Mouse (Mus musculus) neutrophil, adult 5-6 weeks (primary cell): ENCODE measurements around the gene Pyurf. TPM values are rescaled to one million over a fixed set of nuclear protein-coding genes. Genes with fewer than 3 reads are reported as not detected.

Source experiments
- ATAC-seq: fragments of 151-379, 151-347 bp; 2 replicates; pipeline ENCODE4 v1.8.0; 2017; ENCODE audit warnings: mild to moderate bottlenecking, moderate TSS enrichment; ENCODE audit not compliant: insufficient number of reproducible peaks, poor library complexity, low FRiP score, severe bottlenecking; ENCODE audit errors: extremely low read depth
- total RNA-seq: library from RNA; stranded (forward); fragments of 200-1000 nt; gene quantifications from 2 replicates; pipeline ENCODE4 v1.2.3, GENCODE M21; 2017

Pyurf gene
- 9.8 and 10.2 TPM in 2 replicates for total RNA-seq

DNA sequence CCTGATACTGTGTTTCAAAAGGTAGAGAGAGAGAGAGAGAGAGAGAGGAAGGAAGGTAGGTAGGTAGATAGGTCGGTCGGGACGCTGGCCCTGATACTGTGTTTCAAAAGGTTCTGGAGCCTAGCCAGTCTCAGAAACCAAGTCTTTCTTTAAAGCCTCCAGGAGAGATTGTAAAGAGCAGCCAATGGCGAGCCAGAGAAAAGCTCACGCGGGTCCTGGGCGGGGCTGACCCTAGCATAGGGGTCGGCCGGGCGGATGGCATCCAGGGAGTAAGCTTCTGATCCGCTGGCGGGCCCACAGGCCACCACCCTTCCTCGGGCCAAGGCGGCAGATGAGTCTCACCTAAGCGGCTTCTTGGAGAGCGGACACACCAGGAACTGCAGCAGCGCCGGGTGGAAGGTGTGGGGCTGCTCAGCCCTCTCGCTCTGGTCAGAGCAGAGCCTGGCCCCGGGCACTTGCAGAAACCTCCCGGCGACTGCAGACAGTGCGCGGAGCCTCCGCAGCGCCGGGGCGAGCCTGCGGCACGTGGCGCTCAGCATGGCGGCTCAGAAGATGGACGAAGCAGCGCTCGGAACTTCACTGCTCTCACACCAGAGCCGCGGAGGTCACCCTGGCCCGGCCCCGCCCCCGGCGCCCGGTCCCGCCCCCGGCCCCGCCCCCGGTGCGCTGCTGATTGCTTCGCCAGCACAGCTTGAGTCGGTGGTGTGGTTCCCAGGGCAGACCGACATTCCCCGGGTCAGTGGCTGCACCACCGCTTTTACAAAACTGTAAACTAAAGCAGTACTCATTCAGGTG, at the start of gene Pyurf:
Gene Pyurf (minus strand): TSS at position 612 of the 795 bp plus-strand sequence.
- ATAC-seq: peak; percentile 91

DNA sequence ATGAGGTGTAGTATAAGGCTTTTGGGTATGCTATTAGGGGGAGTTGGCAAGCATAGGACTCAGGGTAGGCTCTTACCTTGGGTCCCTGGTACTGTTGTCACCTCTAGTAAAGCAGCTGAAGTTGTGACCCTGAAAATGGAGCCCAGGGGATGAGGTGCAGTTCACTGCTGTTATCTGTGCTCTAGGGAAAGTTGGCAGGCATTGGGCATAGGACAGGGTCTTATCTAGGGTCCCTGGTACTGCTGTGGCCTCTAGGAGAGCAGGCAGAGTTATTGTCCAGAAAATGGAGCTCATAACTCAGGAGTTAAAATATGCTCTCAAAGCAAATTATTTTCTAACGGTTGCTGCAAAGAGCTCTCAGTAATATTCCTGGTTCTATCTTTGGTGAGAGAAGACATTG, 29.5 kb upstream of the Pyurf start:
- ATAC-seq: no peak

DNA sequence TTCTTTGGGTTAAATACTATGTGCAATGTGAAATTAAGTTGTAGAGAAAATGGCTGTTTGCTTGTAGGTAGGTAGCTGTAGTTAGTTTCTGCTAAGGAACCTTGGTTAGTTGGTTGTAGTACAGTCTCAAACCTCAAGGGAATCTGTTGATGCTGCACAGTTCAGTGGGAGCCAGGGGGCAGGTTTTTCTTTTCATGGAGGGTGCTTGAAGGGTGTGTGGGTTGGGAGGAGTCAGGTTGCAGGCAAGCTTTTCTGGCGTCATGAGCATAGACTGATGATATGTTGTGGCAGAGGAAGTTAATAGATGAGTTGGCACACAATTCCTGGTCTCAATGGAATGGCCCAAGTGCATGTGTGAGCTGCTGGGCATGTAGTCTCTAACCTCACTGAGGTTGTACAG, 19.8 kb upstream of the Pyurf start:
- ATAC-seq: peak; percentile 55; the same call in 1 of the 2 replicates

DNA sequence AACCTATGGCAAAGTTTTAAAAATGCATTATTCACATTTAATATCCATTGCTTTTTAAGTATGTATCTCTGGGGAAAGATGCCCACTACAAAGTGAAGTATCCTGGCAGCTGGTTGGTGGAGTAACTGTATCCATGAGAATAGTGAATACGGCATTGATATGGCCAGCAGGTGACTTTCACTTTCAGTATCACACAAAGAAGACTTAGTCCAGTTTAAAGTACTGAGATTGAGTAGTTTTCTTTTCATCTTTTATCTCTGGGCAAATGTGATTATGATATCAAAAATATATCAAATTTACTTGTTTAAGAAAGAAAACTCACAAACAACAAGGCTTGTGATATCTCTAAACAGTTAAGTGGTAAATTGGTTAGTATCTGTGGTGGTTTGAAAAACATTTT, 14.8 kb upstream of the Pyurf start:
- no peak for ATAC-seq

DNA sequence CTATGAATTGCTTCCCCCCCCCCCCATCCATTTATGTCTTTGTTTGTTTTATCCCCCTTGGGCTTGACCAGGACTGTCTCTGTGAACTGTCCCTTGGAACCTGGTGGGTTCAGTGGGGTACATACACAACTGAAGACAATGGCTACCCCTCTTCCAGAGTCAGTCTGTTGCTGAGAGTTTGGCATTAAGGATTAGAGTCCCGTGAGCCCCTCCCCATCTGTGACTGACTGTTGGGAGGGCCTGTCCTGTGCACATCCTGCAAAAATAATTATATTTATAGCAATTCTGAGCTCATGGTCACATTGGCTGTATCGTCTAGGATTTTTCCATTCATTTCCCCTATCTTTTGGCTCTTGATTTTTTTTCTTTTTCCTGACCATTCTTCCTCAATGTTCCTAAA, 11.8 kb upstream of the Pyurf start:
- ATAC-seq: no peak

DNA sequence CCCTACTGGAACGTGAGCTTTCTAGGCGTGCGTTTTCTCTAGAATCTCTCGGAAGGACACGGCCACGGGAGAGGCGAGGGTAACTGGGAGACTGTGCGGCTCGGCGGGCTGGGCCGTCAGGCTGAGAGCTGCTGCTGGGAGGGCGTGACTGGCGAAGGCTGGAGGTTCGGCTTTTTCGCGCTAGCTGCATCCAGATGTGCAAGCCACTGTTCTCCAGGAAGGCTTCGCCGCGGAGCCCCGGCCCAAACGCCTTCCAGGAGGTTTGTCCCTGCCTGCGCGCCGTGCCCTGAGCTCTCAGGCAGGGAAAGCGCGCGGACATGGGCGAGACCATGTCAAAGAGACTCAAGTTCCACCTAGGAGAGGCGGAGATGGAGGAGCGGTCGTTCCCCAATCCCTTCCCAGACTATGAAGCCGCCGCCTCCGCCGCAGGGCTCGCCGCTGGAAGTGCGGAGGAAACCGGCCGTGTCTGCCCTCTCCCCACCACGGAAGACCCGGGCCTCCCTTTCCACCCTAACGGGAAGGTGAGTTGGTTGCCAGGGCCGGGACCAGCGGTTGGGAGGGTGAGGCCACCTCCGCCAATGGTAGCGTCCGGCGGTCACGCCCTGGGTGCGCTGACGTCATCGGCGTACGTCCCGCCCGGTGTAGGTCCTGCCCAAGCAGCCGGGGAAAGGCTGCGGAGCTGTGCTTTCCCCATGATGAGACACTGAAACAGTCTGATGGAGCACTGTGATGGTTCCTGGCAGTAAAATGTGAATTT, 11.0 kb upstream of the Pyurf start:
- peak; percentile 95 for ATAC-seq

DNA sequence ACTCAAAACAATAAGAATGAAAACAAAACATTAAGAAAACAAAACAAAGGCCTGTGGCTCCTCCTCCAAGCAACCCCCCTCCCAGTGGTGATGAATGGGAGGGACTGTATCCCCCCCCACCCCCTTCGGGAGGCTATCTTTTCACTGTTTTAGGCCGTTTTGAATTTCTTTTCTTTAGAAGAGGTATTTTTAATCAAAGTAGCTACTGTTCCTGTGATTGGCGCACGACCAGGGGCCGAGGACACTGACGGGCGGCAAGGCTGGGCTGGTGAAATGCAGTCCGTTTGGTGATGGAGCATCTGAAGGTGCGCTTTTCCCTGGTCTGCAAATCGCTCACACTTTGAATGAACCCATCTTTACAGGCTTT, 10.5 kb upstream of the Pyurf start, which contains the start of gene Lancl2:
Gene Lancl2 (plus strand): TSS at position 165 of the 367 bp plus-strand sequence.
- 0 out of 2 replicates have a peak, but pooled peaks have one; percentile 9 for ATAC-seq

DNA sequence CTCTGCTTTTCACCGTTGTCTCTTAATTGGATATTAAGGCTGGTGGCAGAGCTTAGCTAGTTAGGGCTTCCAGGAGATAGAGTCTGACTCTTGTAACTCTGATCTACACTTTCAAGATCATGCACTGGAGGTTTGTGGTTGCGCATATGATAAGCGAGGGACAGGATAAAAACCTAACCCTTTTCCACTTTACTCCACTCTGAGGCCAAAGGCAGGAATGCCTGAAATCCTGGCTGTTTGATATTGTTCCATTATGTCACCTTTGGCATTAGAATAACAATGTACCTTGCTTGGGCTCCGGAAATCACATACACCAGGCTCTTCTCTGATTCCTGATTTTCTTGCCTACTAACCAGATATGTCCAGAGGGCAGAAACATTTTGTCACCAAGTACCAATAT, 9.8 kb upstream of the Pyurf start:
- no peak for ATAC-seq

DNA sequence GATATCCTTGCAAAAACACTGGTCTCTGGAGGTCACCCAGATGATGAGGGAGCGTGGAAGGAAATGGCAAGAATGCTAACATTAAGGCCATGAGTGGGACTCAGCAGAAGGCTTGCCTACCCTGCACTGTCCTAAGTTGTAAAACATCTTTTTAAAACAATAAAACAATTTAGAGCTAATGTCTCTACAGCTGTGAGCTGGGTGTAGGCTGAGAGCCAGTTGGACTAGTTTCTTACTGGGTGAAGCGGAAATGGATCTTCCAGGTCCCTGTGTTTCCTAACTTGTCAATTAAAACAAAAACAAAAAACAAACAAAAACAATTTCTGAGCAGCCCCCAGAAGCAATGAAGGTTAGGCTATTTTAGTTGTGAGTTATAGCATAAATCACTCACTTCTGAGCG, 1.2 kb upstream of the Pyurf start:
- no peak for ATAC-seq

DNA sequence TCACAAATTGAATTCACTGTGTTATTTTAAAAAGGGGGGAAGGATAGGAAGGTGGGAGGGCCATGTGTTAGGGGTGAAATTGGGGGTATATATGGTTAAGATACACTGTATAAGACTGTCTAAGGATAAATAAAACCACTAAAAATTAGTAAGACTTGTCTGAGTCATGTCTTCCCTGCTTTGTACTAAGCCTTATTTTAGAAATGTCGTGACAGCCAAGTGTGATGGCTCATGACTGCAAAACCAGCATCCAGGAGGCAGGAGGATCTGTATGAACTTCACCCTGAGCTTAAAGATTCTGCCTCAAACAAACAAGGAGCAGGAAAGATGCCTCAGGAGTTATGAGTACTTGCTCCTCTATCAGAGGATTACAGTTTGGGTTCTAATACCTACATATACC, 7.7 kb downstream of the Pyurf start:
- no peak for ATAC-seq

DNA sequence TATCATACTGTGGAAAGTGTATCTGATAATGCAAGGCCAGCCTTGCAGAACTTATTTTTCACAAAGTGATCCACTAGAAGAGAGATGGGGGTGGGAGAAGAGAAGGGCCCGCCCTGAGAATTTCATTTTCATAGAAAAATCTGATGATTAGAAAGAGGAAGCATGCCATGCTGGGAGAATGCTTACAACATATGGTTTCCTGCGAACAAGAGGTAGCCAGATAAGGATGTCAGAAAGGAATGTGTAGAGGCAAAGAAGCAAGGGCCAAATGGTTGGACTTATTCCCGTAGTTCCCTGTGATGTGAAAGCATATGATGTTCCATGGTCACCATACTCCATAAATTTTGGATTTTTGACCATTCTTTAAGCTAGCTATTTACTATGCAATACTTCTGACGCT, 30.6 kb downstream of the Pyurf start:
- no peak for ATAC-seq

DNA sequence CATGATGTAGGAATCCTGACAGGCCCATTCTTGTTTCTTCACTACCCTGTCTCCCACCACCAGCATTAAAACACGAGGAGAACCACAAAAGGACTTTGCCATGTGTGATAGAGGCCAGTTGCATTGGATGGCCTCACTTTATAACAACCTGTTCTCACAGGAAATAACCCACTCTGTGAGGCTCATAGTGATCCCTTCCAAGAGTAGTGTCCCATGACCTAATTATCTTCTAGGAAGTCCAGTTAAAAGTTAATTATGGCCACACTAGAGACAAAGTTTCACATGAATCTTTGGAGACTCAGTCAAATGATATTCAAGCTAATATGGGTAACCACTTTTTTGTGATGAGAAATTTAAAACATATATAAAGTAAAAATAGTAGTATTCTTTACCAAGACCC, 44.6 kb downstream of the Pyurf start:
- ATAC-seq: no peak

DNA sequence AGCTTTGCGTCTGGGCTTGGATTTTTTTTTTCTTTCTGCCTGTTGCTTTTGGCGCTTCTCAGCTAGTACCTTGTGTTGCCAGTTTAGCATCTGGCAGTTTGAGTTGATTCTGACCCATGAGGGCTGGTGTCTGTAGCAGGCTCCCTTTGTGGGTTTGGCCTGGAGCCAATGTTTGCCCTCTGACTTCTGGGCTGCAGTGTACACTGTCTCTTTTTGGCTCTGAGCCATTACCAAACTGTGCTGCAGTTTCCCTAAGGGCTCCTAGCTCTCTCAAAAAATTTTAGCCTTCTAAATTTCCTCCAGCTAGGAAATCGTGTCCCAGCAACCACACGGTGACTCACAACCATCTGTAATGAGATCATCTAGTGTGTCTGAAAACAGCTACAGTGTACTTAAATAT, 50.1 kb downstream of the Pyurf start:
- no peak for ATAC-seq

DNA sequence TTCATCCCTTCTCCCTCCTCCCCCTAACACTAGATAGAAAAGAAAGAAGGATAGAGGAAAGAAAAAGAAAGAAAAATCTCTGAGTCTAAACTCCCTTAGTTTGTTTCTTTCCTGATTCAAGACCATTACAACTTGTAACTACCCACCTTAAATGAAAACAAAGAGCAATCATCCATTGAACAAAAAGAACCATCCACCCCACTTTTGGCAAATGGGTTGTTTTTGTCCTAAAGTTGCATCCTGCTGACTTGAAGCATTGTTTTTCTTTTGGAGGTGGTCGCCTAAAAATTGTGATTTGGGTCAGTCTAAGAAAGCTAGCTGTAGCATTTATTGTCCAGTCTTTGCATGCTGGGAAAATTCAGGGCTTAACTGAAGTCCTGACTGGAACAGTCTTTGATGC, 52.3 kb downstream of the Pyurf start:
- no peak for ATAC-seq

Other genes with a start within 250 kb of the Pyurf start
- 44.7 and 94.0 TPM in 2 replicates for gene Ppm1k, start 156.6 kb downstream of the Pyurf start, total RNA-seq
- gene Herc6, start 111.1 kb downstream of the Pyurf start, total RNA-seq: 38.3 and 43.8 TPM in 2 replicates
- 8.3 and 11.7 TPM in 2 replicates for gene Lancl2, start 10.5 kb upstream of the Pyurf start, total RNA-seq
- 15.6 and 19.4 TPM in 2 replicates for gene Vopp1, start 133.1 kb upstream of the Pyurf start, total RNA-seq
- gene Vmn1r21, start 158.3 kb upstream of the Pyurf start, total RNA-seq: not detected in 2 replicates
- not detected in 2 replicates for gene Vmn1r22, start 215.9 kb upstream of the Pyurf start, total RNA-seq
- not detected in 2 replicates for gene Vmn1r23, start 234.8 kb upstream of the Pyurf start, total RNA-seq